Mouse (Mus musculus) gastrocnemius, postnatal 25 days (tissue): ENCODE data around the gene Hs2st1. TPM values are rescaled to one million over a fixed set of nuclear protein-coding genes. Genes with fewer than 3 reads are reported as not detected.

Experiments
- DNase-seq: peaks from one replicate; pipeline ENCODE4 v3.0.0; 2022
- total RNA-seq, 2 experiments: library from RNA; stranded (reverse); gene quantifications; 1 replicate in 1 of 2; 2 replicates in 1 of 2; pipeline ENCODE4 v1.2.3; 2021

Hs2st1 gene
- total RNA-seq, 2 experiments from 2014 or later, result 9.5 to 11.5 TPM

DNA sequence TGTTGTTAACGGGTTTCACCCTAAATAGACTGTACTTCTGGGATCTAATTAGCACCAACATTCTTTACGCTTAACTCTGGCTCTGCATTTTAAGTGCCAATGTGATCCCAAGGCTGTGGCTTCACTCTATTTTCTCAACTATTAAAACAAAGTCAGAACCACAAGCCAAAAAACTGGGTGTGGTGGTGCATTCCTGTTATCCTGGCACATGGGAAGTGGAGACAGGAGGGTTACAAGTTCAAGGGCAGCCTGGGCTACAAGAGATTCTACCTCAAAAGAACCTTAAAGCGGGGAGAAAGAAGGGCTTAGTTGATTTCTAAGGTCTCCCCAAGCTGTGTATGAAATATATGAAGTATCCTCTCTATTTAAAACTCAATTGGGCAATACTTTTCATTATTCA, 133.9 kb downstream of the Hs2st1 start:
- DNase-seq, result no peak

DNA sequence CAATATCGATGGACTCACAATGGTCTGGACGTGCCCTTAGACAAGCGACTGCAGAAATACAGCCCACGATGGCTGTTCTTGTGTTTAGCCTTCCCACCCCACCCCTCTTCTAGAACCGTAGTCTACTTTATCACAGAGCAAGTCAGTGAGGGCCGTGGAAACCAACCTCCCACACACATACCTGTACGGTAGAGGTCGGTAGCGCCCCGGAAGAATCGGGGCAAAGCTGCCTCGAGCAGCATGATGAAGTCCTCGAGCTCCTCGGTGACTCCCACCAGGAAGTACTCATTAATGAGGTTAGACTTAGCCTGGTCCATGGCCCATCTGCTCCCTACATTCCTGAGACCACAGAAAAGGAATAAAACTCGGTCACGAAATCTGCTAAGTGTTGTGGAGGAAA, 134.7 kb downstream of the Hs2st1 start:
- DNase-seq, result no peak

- no peak for DNase-seq
Measured at GRCm38 (mm10) chr3:144434276-144434675, 135.7 kb downstream of the Hs2st1 start.

GRCm38 (mm10) chr3:144433039-144433438, 136.9 kb downstream of the Hs2st1 start:
- no peak for DNase-seq

- DNase-seq, result no peak
Measured at GRCm38 (mm10) chr3:144432143-144432577, 137.8 kb downstream of the Hs2st1 start.

GRCm38 (mm10) chr3:144428514-144429431, 141.2 kb downstream of the Hs2st1 start:
- DNase-seq, result no peak

GRCm38 (mm10) chr3:144425041-144425448, 144.9 kb downstream of the Hs2st1 start:
- no peak for DNase-seq

GRCm38 (mm10) chr3:144421404-144422180, 148.4 kb downstream of the Hs2st1 start:
- no peak for DNase-seq

DNA sequence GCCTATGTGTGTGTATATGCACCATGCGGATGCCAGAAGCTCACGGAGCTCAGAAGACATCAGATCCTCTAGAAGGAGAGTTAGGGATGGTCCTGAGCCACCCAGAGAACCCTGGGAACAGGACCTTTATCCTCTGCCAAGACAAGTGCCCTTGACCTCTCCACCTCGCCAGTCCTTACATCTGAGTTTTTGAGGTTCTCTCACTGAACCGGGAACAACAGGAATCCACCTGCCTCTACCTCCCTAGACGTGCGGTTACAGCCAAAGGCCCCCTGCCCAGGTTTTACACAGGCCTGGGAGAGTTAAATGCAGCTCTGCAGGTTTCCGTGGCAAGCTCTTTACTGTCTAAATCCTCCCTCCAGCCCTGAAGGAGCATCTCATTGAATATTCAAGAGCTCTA, 156.2 kb downstream of the Hs2st1 start:
- DNase-seq, result no peak

DNA sequence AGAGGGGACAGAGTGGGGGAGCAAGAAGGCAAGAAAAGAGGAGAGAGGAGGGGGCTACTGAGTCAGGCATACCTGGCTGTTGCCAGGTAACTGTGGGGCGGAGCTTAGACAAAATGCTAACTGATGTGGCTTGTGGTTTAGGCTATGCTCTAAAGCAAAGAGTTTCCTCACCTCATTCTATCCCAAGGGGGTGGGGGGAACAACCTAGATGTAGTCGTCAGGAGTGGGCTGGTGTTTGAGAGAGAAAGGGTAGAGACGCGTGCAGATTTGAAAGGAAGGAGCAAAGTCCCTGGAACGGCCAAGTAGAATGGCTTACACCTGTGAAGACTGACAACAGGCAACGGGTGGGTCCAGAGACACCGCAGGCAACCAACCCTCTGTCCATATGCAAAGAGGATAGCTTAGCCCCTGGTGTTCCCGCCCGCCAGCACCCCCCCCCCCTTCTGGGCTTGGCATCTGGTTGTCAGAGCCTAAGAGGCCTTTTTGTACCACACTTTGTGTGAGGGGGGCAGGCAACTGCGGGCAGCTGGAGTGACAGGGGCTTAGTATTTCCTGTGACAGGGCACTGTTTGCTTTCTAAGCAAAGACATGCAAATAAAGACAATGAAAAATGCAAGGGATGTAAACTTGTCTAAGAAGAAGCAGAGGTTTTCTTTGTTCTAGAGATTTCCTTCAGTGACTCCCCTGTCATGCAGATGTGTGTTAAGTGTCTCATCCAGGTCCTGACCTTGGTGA, 157.3 kb downstream of the Hs2st1 start:
- DNase-seq, result no peak

DNA sequence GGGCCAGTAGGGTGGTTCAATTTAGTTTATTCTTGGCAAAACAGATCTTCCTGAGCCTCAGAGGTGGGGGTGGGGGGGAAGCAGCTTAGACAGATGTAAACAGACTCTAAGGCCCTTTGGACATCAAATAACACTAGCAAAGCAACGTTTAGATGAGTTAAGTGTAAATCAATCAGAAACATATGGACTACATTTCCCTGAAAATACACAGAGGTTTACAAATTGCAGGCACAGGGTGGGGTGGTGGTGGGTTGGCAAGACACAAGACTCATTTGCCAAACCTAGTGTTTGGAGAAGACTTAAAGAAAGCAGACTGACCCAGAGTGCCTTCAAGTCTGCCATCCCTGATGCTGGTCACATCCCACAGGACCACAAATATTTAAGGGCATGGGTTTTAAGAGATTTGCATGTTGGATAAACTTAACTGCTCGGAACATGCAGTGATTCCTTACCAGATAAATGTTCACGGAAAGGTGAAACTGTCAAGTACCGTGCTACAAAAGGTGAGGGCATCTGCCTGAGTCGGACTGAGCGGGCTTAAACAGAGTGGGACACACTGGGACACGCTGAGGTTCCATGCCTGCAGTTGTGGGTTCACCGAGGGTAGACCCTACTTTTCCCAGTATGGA, 158.2 kb downstream of the Hs2st1 start:
- DNase-seq, result no peak

DNA sequence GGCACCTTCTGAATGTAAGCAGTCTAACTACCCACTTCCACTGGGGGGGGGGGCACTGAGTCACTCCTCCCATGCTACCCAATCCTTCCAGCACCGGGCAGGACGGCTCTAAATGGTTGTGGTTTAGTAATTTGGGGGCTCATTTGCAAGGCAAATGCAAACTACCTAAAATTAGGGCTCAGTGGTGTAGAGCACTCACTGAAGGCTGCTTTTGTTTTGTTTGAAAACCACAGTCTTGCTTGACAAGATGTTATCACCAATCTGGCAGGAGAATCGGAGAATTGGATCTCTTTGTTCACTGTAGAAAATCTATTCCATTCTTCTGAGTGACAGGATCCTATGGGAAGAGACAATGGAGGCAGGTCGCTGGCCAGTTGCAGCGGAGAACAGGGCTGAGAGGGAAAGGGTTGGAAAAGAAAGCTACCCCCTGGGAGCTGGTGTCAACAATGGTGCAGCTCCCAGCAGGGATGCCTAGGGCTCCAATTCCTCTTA, 158.9 kb downstream of the Hs2st1 start:
- DNase-seq, result no peak

DNA sequence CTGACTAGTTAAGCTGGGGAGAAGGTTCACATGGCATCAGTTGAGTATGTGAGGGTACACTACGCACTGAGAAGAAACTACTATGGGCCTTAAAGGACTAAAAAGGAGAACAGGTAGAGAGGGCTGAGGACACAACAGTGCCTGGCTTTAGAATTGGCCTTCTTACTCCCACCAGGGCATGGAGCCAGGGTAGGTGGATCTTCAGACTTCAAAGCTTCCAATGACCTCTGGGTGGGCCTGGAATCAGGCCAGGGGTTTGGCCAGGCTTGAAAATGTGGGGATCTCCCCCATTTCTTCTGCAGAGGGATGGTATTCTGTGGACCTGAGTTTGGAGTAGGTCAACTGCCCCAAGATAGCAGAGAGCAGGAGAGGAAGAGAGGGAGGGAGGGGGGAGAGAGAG, 161.0 kb downstream of the Hs2st1 start:
- no peak for DNase-seq

GRCm38 (mm10) chr3:144405331-144405730, 164.7 kb downstream of the Hs2st1 start:
- peak; percentile 26 for DNase-seq

DNA sequence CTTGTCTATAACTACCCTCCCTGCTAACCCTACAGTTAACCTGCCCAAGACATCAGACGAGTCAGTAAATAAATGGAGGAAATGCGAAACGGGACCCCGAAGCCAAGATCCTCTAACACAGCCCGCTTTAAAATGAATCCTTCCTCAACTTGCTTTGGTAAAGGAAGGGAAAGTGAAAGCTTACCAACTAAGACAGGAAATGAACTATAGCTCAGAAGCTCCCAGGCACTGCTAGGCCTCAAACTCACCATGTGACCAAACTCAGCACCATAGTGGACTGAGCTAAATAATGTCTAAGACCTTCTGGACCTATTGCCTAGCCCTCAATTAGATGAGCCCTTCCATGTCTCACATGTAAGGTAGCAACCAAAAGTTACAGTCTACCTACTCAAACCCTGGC, 168.7 kb downstream of the Hs2st1 start:
- DNase-seq, result no peak

- no peak for DNase-seq
Measured at GRCm38 (mm10) chr3:144400870-144401269, 169.1 kb downstream of the Hs2st1 start.

DNA sequence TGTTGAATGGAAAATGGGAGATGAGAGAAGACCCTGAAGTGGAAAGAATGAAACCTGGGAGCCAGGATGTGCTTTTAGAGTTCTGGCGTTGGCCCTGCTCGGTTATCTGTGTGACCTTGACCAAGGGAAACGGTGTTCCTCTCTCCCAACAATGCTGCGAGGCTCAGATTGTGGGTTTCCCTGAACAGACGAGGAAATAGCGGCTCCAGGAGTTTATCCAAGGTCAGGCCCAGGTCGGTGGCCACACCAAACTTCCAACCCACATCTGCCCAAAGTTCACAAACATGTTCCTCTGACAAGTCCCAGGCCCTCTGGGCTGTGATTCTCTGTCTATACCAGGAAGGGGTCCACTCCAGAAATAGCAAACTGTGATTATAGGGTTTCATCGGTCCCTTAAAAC, 169.6 kb downstream of the Hs2st1 start:
- DNase-seq, result no peak

DNA sequence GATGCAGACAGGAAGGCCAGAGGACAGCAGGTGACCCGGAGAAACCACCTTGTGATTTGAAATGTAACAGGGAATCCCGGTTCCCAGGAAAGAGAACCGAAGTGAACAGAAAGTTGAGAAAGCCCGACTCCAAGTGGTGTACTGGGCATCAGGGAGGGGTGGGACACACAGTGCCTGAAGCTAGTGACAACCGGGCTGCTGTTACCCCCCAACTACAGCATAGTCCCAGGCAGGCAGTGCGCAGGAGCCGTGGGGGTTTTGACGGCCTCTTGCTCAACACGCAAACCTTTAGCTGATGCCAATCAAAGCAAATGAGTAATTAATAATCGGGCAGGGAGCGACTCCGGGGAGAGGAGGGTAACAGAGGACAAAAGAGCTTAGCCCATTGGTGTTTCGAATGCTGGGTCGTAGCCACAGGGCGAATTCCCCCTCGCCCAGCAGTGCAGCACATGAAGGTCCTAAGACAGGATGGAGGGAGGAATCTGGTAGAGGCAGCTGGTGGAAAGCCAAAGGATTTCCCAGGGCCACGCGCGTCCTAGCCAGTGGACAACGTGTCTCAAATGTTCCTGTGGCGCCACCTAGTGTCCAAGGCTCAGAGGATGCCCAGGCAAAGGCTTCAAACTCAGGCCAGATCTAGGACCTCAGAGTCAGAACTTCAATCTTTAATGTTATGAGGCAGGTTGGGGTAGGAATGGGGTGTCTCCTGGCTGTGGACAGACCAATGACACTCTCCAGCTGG, 170.5 kb downstream of the Hs2st1 start:
- DNase-seq, result peak; percentile 61

- DNase-seq, result no peak
Measured at GRCm38 (mm10) chr3:144398166-144398565, 171.8 kb downstream of the Hs2st1 start.

GRCm38 (mm10) chr3:144396478-144396877, 173.5 kb downstream of the Hs2st1 start:
- no peak for DNase-seq

GRCm38 (mm10) chr3:144394454-144394943, 175.5 kb downstream of the Hs2st1 start:
- no peak for DNase-seq
